Mouse (Mus musculus): ENCODE measurements around the gene Faiml.

DNA sequence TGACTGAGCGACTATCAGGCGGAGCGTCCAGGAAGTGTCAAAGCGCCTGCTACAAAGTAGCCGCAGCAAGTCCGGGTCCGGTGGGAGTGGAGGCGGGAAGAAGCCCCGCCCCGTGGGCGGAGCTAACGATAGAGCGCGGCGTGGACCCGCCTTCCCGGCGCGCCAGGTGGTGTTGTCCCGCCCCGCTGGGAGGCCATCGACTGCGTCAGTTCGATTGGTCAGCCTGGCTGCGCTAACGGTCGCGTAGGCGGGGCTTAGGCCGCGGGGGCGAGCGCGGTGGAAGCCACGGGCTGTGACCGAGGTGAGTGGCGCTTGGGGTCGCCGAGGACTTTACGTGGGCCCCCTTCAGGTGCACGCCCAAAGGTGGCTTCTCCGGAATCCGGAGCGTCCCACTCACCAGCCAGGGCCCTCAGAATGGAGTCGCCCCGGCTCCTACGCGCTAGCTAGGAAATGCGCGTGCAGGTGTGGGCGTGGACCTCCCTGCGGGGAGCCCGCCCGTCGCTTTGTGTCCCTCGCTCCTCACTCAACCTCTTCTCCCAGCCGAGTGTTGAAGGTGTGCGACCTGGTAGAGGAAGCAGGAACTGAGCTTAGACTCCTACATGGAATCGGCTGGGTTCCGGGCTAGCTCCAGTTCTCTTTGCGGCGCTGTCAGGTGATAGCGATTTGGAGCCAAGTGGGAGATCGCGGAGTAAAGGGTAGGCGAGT is 6.3 kb upstream of the Faiml start, which contains the start of gene Cep70:
- no peak for TF ChIP-seq GATA1 (IDR thresholded peaks at IDR 0.05; ENCODE audit: borderline replicate concordance, low read length)
- no peak for TF ChIP-seq FLI1 (IDR thresholded peaks at IDR 0.05; ENCODE audit: low read length)
